Mouse (Mus musculus): ENCODE results near the gene Tm4sf4. TPM values are rescaled to one million over a fixed set of nuclear protein-coding genes. Genes with fewer than 3 reads are reported as not detected.

The Tm4sf4 gene
- total RNA-seq, 2 experiments from 2014 or later = not detected

- intact Hi-C loops (cut with DNase I) = loop anchor here (2.0 to 5.0 kb wide), 2 partner anchors 37 to 104 kb away; partner anchors contain the start of gene Wwtr1
- peak in 1 of 2 experiments; percentile 49 for DNase-seq (ENCODE audit: low spot score in 2 of 2)
Measured at GRCm38 (mm10) chr3:57470326-57470725, 45.2 kb downstream of the Tm4sf4 start.

GRCm38 (mm10) chr3:57470981-57471601 lies 46.0 kb downstream of the Tm4sf4 start:
- peak in 1 of 2 experiments; percentile 55 for DNase-seq (ENCODE audit: low spot score in 2 of 2)
- intact Hi-C loops (cut with DNase I) = loop anchor here (2.0 to 5.0 kb wide), 2 partner anchors 36 to 104 kb away; partner anchors contain the start of gene Wwtr1

GRCm38 (mm10) chr3:57472407-57472806 lies 47.3 kb downstream of the Tm4sf4 start:
- intact Hi-C loops (cut with DNase I) = loop anchor here (5.0 kb wide), 1 partner anchor 35 kb away; no protein-coding TSS in a partner anchor
- DNase-seq (ENCODE audit: low spot score in 2 of 2) = no peak

- DNase-seq (ENCODE audit: low spot score in 2 of 2) = no peak
- intact Hi-C loops (cut with DNase I) = loop anchor here (5.0 kb wide), 1 partner anchor 33 kb away; no protein-coding TSS in a partner anchor
Measured at GRCm38 (mm10) chr3:57474421-57474820, 49.3 kb downstream of the Tm4sf4 start.

GRCm38 (mm10) chr3:57480640-57481039 lies 55.5 kb downstream of the Tm4sf4 start:
- peak in 1 of 2 experiments; percentile 79 for DNase-seq (ENCODE audit: low spot score in 2 of 2)
- intact Hi-C loops (cut with DNase I) = no loop called here

- intact Hi-C loops (cut with DNase I) = no loop called here
- DNase-seq (ENCODE audit: low spot score in 2 of 2) = no peak
Measured at GRCm38 (mm10) chr3:57481981-57482380, 56.9 kb downstream of the Tm4sf4 start.

GRCm38 (mm10) chr3:57486068-57486467 lies 61.0 kb downstream of the Tm4sf4 start:
- intact Hi-C loops (cut with DNase I) = no loop called here
- DNase-seq (ENCODE audit: low spot score in 2 of 2) = no peak

GRCm38 (mm10) chr3:57487455-57488153 lies 62.5 kb downstream of the Tm4sf4 start:
- no peak for DNase-seq (ENCODE audit: low spot score in 2 of 2)
- intact Hi-C loops (cut with DNase I) = no loop called here

Other genes with a start within 250 kb of the Tm4sf4 start
- gene Tm4sf1, start 123.3 kb upstream of the Tm4sf4 start, total RNA-seq (2021) = 10 to 100 TPM; 10.5 to 16.9 TPM
- 10 to 100 TPM; 14.1 to 14.4 TPM for gene Wwtr1, start 150.6 kb downstream of the Tm4sf4 start, total RNA-seq (2021)
- gene Commd2, start 226.4 kb downstream of the Tm4sf4 start, total RNA-seq (2021) = 10 to 100 TPM; 19.7 to 21.4 TPM